Mouse (Mus musculus) heart, adult 18-20 months (tissue): ENCODE measurements at regions not wholly inside any gene's neighbourhood (a gene's known extent, or its start where the extent isn't known, plus 50 kb on each side); places are given as distances from the start of the nearest gene placed in this dataset.

ENCODE experiments used
- DNase-seq, 2 experiments: peaks; one replicate each; pipeline ENCODE4 v3.0.0; 2021 to 2022; ENCODE audit warnings: mixed read lengths in 1 of 2

DNA sequence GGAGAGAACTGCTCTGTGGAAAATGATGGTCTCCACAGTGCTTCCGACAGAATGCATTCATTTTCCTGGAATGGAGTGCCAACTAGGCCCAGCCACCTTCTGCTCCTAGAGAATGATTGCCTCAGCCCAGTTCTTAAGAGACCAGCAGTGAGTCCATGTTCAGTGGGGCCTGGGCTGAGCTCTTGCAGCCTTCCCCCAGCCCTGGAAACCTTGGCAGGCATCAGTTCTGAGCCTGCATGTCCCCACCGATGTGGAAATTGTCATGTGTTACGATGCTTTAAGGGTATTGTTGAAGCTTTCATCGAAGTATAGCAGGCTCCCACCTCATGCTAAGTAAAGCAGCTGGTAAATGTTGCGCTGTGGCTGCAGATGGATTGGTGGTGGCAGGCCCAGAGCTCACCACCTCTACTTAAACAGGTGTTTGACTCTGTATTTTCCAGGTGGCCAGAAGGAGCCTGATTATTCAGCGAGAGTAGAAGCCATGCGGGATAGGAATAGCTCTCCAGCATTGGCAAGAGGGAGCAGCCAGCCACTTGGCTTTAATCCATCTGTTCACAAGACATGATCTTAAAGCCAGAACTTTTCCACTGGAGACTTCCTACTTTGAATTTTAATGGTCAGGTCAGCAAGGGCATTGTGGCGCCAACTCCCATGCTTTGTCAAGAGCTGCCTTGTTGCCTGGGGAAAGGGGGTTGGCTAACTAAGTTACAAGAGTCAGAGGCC lies 437.5 kb downstream of the Meis1 start:
- peak; percentile 65 to 72 for DNase-seq

DNA sequence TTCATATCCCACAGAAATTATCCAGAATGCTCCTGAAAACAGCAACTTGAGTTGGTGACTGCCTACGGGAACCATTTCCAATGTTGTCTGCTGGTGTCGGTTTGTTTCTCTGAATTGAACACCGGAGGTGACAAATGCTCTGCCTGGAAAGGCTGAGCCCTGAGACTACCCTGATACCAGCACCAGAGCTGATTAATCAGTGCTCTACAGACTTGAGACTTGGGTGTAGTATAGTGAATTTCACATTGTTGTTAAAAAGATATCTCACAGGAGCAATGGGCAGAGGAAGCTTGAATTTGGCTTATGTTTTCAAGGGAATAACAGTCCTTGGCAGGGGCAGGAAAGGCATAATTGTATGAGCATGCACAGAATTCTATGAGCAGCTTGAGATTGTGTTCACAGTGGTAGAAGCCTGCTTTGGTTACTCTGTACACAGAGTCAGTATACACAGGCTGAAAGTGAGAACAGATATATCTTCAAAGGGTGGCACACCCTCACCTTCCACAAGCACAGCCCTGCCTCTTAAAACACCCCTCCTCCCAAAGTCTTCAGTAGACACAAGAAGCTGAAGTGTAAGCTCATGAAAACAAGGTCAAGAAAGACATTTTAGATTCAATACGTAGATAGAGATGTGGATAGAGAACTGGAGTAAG lies 447.1 kb downstream of the Meis1 start:
- no peak for DNase-seq

DNA sequence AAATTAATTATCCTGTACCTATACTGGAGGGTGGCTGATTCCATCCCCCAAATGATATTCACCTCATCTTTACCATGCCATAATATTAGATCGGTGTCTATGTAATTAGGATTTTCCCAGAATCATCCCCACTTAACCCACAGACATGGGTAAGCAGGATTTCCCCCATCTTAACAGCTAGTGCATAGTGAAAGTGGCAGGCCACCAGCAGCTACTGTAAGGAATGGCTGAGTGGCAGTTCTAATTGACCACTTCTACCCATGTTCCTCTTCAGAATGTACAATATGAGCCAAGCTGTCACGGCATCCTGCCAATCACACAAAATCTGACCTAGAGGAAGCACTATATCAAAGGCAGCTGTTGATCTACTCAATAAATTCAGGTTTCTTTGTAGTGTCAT lies 455.8 kb downstream of the Meis1 start:
- no peak for DNase-seq

DNA sequence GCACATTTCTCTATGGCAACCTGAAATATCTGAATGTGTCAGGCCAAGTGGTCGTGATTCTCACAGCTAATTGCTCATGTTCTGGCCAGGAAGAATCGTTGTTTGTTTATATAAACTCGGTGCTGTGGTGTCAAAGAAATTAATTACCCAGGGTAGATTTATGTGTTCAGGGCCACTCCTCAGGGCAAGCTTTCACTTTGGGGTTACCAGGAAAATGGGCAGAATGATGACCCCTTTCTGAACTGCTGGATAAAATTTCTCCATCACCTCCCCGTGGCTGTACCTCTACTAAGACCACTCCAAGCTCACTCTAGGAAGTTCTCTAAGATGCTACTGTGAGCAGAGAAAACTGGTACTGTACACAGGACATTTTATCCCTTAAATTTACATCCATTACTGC lies 460.1 kb downstream of the Meis1 start:
- no peak for DNase-seq

DNA sequence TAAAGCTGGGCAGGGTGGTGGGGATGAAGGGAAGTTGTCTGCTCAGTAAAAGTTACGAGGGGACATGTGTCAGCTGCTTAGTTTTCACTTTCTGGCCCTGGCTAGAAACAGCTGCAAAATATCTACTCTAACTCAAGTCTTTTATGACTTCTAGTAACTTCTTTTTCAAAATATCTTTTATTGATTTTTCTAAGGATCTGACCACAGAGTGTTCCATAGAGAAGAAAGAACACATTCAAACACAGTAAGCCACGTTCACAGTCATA lies 483.3 kb downstream of the Meis1 start:
- peak; percentile 4 to 6 for DNase-seq

DNA sequence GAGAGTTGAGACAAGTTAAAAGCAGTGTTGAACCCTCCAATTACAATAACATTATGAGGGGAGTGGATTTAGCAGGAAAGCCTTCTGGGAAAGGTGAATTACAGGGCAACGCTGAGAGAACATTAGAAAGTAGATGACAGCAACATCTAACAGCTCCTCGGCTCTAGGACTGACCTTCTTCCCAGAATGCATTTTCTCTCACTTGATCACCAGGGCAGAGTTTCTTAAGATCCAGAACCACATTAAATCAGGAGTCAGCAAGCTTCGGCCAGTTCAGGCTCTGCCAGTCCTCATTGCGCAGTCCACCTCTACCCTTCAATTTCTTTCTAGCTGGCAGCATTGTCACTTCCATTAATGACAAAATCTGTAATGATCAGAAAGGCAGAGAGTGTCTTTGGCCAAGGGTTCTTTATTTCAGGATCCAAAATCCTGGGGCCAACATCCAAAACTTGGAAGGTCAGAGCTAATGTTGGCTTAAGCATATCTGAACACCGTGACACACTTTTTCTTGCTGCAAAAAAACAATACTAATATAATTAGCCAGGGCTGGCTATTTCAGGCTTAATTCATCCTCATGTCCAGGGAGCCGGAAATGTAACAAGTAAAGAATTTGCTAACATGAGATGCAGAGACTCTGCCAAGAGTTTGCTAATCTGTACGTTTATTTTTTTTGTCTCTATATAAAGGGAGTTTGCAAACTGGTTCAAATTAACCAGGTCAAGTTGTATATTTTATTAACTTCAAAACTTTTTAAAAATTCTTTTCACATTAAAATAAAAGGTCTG lies 483.8 kb downstream of the Meis1 start:
- peak; percentile 15 for DNase-seq

DNA sequence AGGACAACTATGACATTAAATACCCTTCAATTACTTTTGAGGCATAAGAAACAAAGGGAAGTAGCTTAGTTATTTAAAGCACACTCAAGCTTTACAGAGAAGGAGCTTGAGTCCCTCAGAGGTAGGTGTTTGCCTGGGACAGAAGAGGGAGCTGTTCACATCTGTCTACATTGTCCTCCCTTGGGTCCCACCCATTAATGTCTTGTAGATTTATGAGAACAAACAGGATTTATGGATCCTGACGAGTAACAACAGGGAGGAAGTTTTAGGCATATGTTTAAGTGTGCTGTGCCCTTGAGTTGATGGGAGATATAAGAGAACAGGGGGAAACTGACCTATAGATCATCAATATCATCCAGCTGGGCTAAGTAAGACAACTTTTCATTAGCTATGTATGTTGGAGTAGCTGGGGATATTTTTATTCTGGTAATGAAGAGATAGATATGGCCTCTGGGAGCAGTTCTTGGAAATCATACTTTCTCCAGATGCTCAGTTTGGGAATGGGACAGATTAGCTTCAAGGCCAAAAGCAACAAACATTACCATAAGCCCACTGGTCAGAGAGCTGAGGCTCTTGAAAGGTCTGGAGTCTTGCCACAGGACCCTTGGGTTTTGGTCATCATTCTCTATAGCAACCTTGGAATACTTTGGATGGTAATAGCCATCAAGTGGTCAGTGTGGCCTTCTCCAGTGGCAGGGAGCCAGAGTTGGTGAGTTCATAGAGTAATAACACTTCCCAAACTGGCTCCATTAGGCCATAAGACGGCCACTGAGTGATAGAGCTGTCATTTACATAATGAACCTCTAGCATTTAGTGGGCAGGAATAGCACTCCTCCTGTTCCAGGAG lies 487.3 kb downstream of the Meis1 start:
- peak; percentile 2 to 24 for DNase-seq

DNA sequence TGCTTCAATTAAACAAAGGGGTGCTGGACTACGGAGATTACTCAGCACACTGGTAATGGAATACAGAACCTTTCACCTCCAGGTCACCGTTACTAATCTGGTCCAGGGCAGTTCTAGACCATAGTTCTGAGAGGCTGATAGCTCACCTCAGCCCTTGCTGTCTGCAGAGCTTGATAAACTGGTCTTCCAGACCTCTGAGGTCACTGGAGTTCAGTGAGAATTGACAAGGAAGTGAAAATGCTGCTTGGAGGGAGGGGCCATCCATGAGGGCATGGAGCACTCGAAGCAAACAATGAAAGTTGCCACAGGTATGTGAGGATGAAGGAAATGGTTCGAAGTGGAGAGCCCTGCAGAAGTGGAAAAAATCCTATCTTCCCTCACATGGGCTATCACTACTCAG lies 490.2 kb downstream of the Meis1 start:
- DNase-seq: no peak

DNA sequence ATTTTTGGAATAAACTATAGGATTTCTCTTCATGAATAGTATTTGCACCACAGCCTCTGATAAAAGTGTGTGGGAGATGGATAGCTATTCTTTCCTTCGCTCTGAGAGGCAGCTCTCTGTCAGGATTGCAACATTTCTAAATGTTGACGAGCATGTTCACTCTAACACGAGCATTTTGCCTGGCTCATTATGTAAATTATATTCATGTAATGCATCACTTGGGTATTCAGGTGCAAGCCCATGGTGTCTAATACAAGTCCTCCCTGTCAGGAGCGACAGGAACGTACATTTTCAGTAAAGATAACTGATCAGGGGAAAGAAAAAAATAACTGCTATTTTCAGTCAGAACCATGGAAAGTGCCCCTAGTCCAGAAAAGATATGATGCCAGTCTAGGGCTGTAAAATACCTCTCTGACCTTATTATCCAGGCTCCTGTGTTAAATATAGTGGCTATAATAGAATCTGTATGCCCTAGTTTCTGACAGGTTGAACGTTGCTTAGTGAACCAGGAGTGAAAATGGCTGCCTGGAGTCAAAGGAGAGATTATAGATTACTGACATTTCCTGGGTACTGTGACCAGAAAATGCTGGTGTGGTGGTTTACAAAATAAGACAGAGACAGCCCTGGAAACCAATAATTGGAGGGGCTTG lies 523.6 kb downstream of the Meis1 start:
- no peak for DNase-seq

DNA sequence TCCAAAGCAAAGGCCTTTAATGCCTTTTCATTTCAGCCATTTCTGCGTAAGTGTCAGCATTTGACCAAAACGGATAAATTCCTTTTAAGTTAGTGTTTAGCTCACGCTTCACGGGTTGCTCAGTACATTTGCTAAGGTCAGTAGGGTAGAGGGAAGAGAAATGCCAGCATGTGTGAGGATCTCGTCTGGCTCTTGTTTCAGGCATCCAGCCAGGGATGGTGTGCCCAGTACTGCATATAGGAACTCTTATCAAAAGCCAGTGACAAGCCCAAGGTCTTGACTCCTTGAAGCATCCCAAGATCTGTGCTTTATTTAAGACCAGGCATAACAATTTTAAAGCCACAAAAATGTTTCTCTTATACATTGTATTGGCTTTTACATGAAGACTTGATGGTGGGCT lies 524.8 kb downstream of the Meis1 start:
- no peak for DNase-seq

DNA sequence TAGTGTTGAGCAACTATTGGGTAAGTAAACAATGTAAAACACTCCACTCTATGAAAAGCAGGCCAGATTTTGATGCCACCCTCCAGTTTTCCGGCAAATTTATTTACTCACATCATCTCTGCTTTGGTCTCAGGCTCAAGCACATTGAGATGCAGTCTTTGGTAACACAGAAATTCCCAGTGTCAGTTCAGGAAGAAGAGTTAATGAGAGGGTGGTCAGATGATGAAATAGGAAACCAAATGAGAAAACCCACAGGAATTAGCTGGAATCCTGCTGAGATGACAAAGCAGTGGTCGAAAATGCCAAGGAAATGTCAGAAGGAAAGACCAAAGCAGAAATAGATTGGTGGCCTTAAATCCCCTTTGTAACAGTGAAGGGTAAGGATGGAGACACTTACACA lies 525.7 kb downstream of the Meis1 start:
- peak in 1 of 2 experiments; percentile 2 for DNase-seq

DNA sequence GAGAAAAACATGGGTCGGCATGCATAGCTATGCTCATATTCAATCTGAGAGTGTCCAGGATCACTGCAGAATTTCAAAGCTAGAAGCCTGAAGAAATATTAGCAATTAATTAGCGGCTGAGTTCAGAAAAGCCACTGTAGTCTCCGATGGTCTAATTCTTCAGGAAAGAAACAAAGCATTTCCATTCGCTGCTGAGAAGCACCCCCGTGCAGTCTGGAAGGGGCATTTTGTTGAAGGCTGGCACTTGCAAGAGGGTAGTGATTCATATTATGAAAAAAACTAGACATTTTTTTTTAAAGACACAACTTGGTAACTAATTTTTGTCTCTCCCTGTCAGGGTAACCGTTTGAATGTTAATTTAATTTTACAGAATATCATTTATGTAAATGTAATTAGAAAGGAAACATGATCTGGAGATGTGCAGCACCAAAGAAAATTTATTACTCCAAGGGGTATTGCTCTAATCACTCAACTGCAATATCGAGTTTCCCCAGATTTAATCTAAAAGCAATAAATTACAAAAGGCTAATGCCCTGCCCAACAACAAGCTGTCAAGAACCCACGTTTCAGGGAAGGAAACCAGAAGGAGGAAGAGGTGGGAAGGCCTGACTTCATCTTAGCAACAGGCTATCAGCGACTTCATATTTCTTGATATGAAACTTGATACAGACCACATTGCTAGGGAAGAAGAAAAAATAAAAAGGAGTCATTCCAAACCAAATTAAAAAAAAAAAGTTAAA lies 529.1 kb downstream of the Meis1 start:
- no peak for DNase-seq

DNA sequence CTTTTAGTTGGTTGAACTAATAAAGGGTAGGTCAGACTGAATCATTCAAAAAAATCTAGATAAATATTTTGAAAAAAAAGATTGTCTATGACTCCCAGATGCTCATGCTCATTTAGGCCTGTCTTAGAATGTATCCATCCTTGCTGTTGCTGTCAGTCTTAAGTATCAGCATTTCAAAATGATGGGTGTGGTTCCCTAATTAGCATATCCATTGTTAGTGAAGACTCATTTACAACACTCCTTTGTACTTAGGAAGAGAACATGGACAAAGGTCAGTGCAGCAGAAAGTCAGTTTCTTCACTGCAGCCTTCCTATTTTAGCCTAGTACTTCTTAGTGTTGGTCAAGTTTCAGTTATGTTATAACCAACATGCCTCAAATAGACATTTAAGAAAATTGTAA lies 525.2 kb upstream of the Etaa1 start:
- no peak for DNase-seq

DNA sequence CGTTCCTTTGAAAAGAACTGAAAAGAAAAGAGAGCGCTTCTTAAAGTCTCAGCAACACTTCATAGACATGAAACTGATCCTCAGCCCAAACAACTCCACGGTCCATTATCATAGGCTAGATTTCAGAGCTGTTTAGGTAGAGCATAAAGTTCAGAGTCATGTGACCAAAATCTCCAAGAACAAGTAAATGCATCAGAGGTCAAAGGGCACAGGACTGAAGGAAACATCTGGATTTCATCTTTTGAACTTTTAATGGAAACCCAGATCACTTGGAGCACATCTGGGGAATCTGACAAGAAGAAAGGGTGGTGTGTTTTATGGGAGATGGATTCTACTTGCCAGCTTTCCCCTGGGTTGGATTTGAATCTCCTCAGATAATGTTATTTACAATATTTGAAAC lies 497.6 kb upstream of the Etaa1 start:
- no peak for DNase-seq

DNA sequence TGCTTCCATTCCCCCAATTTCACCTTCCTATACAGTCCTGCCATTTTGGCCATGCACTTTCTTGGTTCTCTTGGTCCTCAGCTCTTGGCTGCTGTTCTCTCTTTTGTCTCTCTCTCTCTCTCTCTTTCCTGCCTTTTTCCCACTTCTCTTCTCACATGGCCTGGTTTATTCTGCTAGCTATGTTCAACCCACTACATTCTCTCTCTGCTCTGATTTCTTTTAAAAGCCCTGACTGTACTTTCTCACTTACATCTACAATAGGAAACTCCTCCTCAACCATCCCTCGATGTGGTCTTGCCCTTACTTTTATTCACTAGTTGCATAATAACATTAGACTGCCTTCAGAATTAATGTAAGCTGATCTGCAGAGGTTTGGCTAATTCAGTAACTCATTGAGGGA lies 495.2 kb upstream of the Etaa1 start:
- no peak for DNase-seq

DNA sequence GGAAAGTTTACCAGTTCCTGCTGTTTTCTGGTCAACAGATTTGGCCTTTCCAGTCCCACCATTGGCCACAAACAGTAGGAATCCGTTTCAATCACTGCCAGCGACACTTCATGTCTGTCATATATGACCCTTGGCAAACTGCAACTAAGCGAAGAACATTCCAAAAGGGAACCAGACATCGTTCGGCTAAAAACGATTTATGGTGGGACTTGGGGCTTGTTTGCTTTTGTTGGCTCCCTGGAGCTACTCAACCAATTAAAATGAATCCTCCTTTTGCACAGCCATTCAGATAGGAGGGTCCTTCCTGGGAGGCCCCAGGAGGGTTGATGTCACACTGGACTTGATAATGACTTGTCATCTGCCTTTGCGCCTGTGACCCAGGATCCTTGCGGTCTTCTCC lies 490.9 kb upstream of the Etaa1 start:
- DNase-seq: no peak

DNA sequence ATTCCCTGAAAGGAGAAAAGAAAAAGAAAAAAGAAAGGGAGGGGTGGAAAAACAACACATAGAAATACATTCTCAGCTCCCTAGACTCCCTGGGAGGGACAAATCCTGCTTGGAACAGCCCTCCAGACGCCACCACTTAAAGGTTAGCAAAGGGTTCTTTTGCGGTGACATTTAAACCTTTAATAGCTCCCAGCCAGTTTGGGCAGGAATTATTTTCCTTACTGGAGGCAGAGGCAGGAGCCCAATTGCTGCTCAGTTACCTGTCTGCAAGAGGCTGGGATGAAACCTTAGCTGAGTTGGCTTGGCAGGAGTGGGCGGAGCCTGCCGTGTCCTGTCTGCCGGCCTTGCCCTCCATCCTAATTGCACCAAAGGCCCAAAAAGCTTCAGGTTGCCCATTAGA lies 490.4 kb upstream of the Etaa1 start:
- DNase-seq: no peak

DNA sequence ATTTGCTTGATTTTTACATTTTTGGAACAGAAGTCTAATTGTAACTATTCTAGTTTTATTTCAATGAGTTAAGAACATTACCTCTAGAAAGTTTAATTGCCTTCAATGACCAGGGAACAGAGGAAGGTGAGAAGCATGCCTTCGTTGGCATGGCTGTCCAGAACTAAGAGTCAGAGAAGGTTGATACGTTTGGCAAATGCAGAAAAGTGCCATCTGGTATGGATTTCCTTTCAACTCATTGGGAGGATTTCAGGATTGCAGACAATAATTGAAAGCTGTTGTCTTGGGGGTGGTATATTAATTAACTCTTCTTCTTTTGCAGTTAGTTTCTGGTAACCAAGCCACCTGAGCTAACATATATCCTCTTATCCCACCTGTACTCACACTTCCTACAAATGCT lies 489.5 kb upstream of the Etaa1 start:
- no peak for DNase-seq

DNA sequence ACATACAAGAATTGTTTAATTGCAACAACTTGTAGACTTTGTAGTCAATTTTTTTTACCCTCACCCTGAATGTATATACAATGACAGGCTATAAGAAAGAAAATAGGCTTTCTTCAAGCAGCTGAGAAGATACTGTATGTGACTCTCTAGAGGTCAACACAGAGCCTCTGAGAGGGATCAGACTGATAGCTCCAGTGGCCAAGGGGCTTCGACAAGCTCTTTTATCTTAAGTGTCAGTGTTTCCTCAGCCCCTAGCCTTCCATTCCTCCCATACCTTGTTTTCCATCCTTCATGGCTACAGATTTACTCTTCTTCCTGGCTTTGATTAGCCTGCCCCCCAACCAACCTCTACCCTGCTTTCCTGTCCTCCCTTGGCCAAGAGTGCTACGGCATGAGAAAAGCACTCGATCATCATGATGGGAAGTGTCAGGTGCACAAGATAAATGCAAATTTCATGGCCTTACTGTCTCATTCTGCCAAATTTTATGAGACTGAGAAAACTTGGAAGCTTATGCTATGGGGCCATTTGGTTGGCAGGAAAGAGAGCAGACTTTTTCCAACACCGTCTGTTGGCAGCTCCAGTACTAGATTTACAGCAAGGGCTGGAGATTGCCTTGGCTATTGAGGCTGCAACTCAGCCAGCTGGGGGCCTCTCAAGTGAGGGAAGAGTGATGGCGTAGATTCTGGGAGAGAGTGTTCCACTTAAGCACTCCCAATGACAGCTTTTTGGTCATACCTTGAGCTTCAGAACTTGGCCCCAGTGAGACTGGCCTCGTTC lies 484.3 kb upstream of the Etaa1 start:
- DNase-seq: peak in 1 of 2 experiments; percentile 3

DNA sequence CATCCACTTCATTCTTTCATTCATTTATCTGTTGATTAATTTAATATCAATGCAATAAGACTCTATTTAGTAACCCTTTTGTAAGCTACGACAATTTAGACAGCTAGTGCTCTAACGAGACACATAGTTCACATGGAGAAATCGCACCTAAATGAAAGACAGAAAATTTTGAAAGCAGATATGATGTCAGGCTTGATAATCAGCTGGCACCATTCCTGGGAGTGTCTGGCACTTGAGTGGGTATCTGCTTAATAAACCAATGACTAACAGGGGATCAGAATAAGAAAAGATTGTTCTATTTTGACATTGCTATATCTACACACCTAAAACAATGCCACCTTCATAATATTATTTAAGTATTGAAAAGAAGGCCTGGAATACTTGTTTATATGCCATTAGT lies 467.4 kb upstream of the Etaa1 start:
- no peak for DNase-seq

DNA sequence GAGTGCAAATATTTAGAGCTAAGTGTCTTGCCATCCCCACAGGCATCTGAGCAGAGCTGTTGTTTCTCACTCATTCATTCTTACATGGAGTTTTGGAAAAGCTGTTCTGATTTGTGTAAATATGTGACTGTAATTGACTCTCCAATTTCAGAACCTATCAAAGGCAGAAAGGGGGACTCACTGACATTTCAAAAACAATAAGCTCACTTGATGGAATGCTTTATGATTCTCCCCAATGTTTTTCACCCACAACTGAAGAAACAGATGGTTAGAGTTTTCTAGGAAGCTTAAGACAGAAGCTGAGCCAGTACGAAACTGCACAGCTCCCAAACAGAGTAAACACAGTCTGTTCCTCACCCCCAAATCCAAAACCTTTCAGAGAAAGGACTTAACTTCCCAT lies 460.1 kb upstream of the Etaa1 start:
- no peak for DNase-seq
